Mouse (Mus musculus) gonadal fat pad, adult 2 months (tissue): Measurements from ENCODE around the gene Tbc1d13. TPM values are rescaled to one million over a fixed set of nuclear protein-coding genes. Genes with fewer than 3 reads are reported as not detected.
A peak's percentile ranks its signal among the peaks of the same experiment; 100 is the strongest.
"Not testable (repeated sequence)": the region's sequence is repeated elsewhere in the genome, so short reads cannot be mapped to it uniquely, and the experiment has no call there.

Experiments used
- DNase-seq: peaks from one replicate; pipeline ENCODE4 v3.0.0-alpha.2; 2012; ENCODE audit warnings: low read depth
- polyA plus RNA-seq: library from polyadenylated mRNA; depleted of rRNA; stranded (reverse); fragments of >200 nt; gene quantifications from 2 replicates; pipeline ENCODE4 v1.2.3, GENCODE M21; 2012

Tbc1d13 gene
- polyA plus RNA-seq, 1 experiment = 59.5 TPM

DNA sequence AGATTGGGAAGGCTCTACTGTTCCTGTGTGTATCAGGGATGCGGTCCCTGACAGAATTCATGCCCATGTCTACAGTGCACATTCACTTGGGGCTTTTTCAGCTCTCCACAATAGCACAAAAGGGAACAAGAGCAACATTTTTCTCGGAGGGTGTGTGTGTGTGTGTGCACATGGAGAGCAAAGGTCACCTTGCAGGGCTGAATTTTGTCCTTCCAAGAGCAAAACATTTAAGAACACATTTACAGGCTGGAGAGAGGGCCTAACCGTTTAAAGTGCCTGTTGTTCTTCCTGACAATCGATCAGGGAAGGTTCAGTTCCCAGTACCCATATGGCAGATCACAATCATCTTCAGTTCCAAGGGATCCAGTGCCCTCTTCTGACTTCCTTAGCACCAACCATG lies 3.4 kb upstream of the Tbc1d13 start:
- DNase-seq = no peak

DNA sequence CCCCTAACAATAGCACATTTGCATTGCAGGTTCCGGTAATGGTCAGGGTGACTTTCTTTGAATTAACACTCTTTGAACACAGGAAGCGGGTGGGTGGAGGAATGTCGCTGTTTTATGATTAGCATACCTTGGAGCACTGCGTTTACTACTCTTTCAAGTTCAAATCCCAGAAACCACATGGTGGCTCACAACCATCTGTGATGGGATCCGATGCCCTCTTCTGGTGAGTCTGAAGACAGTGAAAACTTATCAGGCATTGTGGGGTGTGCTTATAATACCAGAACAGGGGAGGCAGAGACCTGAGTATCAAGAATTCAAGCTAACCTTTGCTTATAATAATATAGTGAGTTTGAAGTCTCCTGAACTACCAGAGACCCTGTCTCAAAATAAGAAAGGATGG lies 2.3 kb upstream of the Tbc1d13 start:
- DNase-seq = not testable (repeated sequence)

DNA sequence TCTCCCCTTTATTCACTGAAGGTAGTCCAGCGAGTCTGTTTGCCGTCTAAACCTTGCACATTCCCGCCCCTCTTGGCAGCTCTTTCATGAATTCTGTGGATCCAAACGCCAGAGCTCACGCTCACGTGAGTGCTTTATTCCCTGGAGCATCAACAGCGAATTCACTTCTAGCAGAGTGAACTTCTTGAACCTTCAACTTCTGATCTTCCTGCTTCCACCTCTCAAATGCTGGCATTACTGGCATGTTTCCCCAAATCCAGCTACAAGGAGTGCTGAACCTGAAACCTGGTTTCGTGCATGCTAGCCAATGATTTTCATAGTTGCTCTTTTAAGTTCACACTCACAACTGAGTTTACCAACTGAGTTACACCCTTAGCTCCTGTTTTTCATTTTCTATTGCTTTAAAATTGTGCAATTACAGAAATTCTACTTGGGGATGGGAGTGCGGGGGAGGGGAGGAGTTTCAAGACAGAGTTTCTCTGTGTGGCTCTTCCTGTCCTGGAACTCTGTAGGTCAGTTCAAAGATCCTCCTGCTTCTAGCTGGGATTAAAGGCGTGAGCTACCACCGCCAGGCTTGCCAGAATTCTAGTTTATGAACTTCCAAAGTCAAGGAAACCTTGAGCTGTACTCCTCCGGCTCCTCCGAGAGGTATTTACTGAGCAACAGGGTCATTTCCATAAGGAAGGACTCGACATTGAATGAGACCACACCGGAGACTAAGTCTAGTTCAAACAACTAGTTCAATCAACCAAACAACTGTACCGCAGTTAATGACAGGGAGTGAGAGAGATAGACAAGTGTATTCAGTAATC lies 539 bp upstream of the Tbc1d13 start:
- peak; percentile 88 for DNase-seq

DNA sequence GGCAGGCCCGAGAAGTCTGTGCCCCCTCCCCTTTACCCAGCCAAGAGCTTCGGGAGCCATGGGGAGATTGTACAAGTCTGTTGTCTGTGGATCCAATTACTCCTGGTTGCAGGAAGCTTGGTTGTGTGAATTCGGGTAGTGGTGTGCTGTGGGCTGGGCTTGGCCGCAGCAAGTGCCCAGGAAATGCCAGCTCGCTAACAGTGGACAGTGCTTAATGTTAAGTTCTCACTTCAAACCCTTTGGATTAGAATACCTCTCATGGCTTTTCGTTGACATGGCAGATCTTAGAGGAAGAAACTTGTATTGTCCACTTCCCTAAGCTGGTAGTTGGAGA lies 799 bp downstream of the Tbc1d13 start:
- no peak for DNase-seq

GRCm38 (mm10) chr2:30134928-30135620 lies 1.5 kb downstream of the Tbc1d13 start:
- DNase-seq = no peak

GRCm38 (mm10) chr2:30136458-30136857 lies 2.9 kb downstream of the Tbc1d13 start:
- no peak for DNase-seq

DNA sequence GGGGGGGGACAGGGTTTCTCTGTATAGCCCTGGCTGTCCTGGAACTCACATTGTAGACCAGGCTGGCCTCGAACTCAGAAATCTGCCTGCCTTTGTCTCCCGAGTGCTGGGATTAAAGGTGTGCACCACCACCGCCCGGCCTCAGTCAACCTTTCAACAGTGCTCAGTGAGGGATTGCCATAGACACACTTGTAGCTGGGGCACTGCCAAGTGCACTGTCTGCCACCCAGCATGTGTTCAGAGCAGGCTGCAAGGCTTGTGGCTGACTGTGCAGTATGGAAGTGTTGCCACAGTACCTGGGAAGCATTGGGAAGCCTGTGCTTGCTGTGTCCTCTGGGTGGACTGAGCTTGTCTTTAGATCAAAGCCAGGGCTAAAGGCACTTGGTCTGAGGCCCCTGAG lies 6.5 kb downstream of the Tbc1d13 start:
- DNase-seq = not testable (repeated sequence)

DNA sequence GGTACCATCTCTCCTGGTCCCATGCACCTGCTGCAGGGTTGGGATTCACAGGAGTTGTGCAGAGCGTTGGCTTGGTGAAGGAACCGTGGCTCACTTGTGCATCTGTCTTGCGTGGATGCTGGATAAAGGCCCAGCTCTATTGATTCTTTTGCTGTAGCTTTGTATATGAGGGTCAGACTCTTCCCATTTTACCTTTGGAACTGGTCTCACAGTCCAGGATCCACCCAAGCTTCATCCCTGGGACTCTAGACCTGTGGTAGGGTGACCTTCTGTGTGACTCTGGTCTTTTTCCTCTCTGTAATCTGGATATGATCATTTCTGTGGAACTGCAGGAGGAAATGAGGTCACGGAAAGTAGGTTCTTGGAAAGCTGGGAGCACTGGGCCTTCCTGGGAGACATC lies 10.9 kb downstream of the Tbc1d13 start:
- DNase-seq = no peak

- peak; percentile 94 for DNase-seq
These were observed 13.9 kb downstream of the Tbc1d13 start for GRCm38 (mm10) chr2:30147466-30147865.

DNA sequence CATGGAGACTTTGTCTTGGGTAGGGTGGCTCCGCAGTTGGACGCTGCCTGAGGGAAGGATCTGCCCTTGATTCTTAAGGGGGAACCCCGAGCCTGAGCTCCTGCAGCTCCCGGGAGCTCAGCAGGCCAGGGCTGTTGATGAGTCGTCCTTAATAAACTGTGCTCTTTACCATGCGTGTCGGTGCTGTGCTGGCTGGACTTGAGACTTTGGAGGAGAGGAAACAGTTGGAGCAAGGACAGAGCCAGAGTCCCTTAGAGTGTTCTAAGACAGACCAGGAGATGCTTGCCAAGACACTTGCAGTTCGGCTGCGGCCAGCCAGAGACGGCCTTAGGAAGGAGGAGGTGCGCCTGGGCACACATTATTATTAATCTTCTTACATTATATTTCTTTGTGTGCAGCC lies 18.3 kb downstream of the Tbc1d13 start:
- DNase-seq = no peak

DNA sequence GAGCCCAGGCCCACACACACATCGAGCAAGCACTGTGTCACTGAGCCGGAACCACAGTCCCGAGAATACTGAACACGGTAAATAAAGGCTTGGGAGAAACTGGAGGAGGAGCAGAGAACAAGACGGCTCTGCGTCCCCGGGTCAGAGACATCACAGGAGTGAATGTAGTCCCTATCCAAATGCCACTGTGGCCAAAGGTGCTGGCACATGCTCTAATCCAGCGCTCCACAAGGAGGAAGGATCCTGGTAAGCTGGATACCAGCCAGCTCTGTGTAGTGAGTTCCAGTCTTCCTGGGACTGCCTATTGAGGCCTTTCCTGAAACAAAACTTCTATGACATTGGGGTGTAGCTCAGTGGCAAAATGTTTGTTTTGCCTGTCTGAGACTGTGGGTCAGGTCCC lies 19.1 kb downstream of the Tbc1d13 start:
- no peak for DNase-seq

DNA sequence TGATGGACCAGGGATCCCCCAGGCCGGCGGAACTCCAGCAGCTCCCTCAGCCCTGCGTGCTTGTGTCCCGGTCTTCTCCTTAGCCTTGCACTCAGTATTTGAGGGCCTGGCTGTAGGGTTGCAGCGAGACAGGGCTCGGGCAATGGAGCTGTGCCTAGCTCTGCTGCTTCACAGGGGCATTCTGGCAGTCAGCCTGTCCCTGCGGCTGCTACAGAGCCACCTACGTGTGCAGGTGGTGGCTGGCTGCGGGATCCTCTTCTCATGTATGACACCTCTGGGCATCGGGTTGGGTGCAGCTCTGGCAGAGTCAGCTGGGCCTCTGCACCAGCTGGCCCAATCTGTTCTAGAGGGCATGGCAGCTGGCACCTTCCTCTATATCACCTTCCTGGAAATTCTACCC lies 26.3 kb downstream of the Tbc1d13 start:
- not testable (repeated sequence) for DNase-seq

GRCm38 (mm10) chr2:30161809-30162208 lies 28.3 kb downstream of the Tbc1d13 start:
- DNase-seq = no peak

DNA sequence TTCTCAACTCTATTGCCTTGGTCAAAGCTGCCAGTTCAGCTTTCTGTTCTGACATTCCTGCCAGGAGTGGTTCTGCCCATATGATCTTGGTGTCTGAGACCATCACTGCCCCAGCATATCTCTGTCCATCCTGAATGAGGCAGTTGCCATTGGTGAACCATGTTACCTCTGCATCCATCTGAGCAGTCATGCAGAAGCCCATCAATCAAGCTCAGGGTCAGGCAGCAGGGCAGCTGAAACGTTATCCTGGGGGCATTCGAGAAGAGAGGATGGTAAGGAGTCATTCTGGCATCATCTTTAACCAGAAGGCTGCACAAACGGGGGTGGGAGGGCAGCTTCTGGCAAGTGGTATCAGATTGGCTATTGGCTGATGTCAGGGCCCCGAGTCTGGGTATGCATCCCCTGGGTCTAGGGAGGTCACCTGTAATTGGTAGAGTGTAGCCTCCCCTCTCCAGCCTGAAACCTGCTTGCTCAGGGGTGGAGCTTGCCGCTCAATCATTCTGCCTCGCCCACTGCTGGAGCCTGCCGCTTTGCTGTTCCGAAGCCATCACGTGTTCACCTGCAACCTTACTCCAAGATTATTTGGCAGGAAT lies 30.9 kb downstream of the Tbc1d13 start:
- DNase-seq = no peak

DNA sequence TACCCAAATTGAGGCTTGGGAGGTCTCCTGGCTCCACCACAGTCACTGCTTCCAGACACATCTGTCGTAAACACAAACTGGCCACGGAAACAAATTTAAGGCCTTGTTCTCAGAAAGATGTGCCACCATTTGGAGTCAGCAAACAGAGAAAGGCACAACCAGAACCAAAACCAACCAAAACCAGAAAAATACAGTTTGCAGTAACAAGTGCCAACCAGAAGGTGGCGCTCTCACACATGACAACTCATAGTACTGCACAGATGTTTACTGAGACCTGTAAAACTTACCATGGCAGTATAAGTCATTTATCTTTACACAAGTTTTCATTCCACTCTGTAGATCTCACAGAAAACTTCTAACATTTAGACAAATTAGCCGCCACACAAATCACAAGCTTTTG lies 33.1 kb downstream of the Tbc1d13 start:
- no peak for DNase-seq

DNA sequence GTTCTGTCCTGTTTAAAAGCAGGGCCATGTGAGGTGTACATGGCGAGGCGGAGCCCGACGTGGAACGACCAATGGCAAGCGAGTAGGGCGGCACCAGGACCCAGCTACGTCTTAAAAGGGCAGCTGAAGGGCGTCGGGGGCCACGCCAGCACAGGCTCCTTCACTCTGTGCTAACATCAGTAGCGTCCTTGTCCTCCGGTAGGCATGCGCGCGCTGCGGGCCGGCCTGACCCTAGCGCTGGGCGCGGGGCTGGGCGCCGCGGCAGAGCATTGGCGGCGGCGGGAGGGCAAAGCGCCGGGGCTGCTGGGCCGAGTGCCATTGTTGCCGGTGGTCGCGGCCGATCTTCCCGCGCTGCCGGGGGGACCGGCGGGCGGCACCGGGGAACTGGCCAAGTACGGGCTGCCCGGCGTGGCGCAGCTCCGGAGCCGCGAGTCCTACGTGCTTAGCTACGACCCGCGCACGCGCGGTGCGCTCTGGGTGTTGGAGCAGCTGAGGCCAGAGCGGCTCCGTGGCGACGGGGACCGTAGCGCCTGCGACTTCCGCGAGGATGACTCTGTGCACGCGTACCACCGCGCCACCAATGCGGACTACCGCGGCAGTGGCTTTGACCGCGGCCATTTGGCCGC lies 37.9 kb downstream of the Tbc1d13 start, which contains the start of gene Endog:
Gene Endog (plus strand): TSS at position 123 of the 626 bp plus-strand sequence.
- DNase-seq = no peak

GRCm38 (mm10) chr2:30171997-30172382 lies 38.4 kb downstream of the Tbc1d13 start:
- no peak for DNase-seq

- no peak for DNase-seq
These were observed 40.1 kb downstream of the Tbc1d13 start for GRCm38 (mm10) chr2:30173541-30174240.

- DNase-seq = no peak
These were observed 42.4 kb downstream of the Tbc1d13 start for GRCm38 (mm10) chr2:30175897-30176296.

GRCm38 (mm10) chr2:30176561-30176960 lies 43.0 kb downstream of the Tbc1d13 start:
- no peak for DNase-seq

DNA sequence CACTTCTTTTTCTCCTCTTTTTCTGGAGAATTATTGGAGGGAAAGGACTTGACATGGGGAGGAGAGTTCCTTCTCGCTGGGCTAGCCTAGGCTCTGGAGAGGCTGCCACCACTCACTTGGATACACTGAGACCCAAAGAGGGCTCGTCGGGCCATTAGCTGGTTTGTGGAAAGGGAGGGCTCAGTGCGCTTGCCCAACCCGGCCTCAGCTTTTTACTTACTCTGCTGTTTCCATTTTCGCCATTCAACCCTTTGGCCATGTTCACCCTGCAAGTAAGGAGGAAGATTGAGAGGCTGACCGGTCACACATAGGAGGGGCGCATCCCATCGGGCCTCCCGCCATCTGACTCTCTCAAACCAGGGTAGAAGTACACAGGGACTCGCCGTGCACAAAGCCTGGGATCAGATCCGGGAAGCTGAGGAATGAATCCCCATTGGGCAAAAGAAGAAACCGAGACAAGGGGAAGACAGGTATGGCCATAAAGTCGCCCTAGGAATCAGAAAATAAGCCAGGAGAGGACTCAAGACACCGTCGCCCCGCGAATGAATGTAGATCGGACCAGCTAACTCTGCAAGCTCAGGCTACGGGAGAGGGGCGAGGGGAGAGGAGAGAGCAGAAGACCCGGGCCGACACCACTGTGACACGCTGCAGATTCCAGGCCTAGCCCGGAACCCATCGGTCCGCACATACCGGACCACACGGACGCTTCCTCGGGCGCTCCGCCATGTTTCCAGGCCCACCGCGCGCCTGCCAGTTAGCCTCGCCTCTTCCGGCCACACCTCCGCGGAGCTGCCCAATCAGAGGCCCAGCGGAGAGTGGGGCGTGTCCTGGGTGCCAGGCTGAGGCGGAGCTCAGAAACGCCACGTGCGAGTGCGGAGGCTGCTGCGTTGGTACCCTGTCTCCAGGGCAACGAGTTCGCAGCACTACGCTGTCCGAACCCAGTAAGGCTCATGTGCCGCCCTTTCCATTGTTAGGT lies 44.4 kb downstream of the Tbc1d13 start, which contains the start of gene Spout1:
Gene Spout1 (minus strand): TSS at position 760 of the 976 bp plus-strand sequence.
- DNase-seq = no peak
